In the genomic region with DNA sequence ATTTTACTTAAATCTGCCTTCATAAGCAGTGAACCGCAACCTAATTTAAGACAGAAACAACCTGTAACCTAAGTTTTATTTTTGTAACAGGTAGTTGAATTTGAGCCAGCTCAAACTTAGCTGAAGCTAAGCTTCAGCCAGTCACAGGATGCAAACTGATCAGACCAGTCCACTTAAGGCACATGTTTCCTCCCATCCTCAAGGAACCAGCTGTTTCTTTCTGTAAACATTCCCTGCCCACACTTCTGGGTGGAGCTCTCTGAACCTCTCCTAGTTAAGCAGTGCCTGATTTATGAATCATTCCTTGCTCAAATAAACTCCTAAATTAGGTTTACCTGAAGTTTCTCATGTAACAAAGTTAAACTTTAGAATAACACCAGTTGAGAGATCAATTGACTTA, we compare ENCODE assay signal across 15 mouse cellular contexts. TPM values are rescaled to one million over a fixed set of nuclear protein-coding genes. Genes with fewer than 3 reads are reported as not detected.
"Had no signal": no experiment of that assay in that cellular context is flagged by ENCODE, and none has a peak within 500 bp of the region (broad histone marks: within the 10 kb centered on the region; RNA-seq: fewer than 3 reads in every experiment).

No protein-coding gene starts in this region.

- H3K9ac ChIP-seq: intestine, embryonic 15.5 days; limb, embryonic 12.5 days; liver, embryonic 13.5 days; liver, postnatal 0 days; midbrain, embryonic 15.5 days; neural tube, embryonic 13.5 days had no signal

- H3K27me3 ChIP-seq: intestine, embryonic 15.5 days; liver, embryonic 13.5 days; midbrain, embryonic 15.5 days had no signal

- H3K4me3 ChIP-seq: intestine, embryonic 15.5 days; limb, embryonic 12.5 days; liver, embryonic 13.5 days; midbrain, embryonic 10.5 days; midbrain, embryonic 15.5 days; neural tube, embryonic 13.5 days had no signal

- H3K27ac ChIP-seq: intestine, embryonic 15.5 days; limb, embryonic 12.5 days; liver, embryonic 13.5 days; midbrain, embryonic 10.5 days; midbrain, embryonic 15.5 days; neural tube, embryonic 13.5 days had no signal

- H3K9me3 ChIP-seq: intestine, embryonic 15.5 days; limb, embryonic 12.5 days; liver, embryonic 13.5 days; midbrain, embryonic 10.5 days; midbrain, embryonic 15.5 days; neural tube, embryonic 13.5 days had no signal

- H3K4me2 ChIP-seq: intestine, embryonic 15.5 days; limb, embryonic 12.5 days; liver, embryonic 13.5 days; midbrain, embryonic 15.5 days; neural tube, embryonic 13.5 days had no signal

- H3K36me3 ChIP-seq: intestine, embryonic 15.5 days; limb, embryonic 12.5 days; liver, embryonic 13.5 days; midbrain, embryonic 10.5 days; midbrain, embryonic 15.5 days; neural tube, embryonic 13.5 days had no signal

- H3K4me1 ChIP-seq: intestine, embryonic 15.5 days; limb, embryonic 12.5 days; liver, embryonic 13.5 days; midbrain, embryonic 10.5 days; midbrain, embryonic 15.5 days; neural tube, embryonic 13.5 days had no signal

- DNase-seq: kidney, adult 18-20 months; kidney, postnatal 25 days; layer of hippocampus, adult 9-11 months; layer of hippocampus, postnatal 36 days; liver; liver, embryonic 13.5 days; liver, postnatal 0 days; right cerebral cortex, postnatal 14 days; thymus, postnatal 4 days had no signal

- ATAC-seq: intestine, embryonic 15.5 days; liver, postnatal 0 days; midbrain, embryonic 15.5 days had no signal

RNA-seq across cellular contexts. Expression of a gene that starts 54.8 kb away (rescaled TPM):
- total RNA-seq: monocyte, adult 5-6 weeks had no signal
